Mouse (Mus musculus) spleen, adult 2 months (tissue): Measurements from ENCODE around the gene Cyfip2. TPM values are rescaled to one million over a fixed set of nuclear protein-coding genes. Genes with fewer than 3 reads are reported as not detected.

Experiments used
- DNase-seq, 2 experiments: peaks; one replicate each; pipeline versions ENCODE4 v3.0.0 to v3.0.0-alpha.2; 2012 to 2021; ENCODE audit warnings: low spot score in 2 of 2, low read depth in 1 of 2
- H3K27ac ChIP-seq: fragments of 200-500 bp; 2 replicates; pipeline ENCODE4 v1.5.1; 2012; ENCODE audit warnings: low read length, inconsistent platforms; ENCODE audit not compliant: insufficient read depth
- H3K27me3 ChIP-seq: fragments of 200-500 bp; 2 replicates; pipeline ENCODE4 v1.6.1; 2012; ENCODE audit warnings: mild to moderate bottlenecking, moderate library complexity, low read length, inconsistent platforms; ENCODE audit not compliant: control insufficient read depth, insufficient read depth
- H3K36me3 ChIP-seq: fragments of 200-500 bp; 2 replicates; pipeline ENCODE4 v1.6.1; 2012; ENCODE audit warnings: mild to moderate bottlenecking, low read length, inconsistent platforms; ENCODE audit not compliant: control insufficient read depth, insufficient read depth
- H3K4me1 ChIP-seq: fragments of 200-500 bp; 2 replicates; pipeline ENCODE4 v1.6.1; 2011; ENCODE audit warnings: inconsistent platforms; ENCODE audit not compliant: control insufficient read depth, insufficient read depth, insufficient read length
- H3K4me3 ChIP-seq: fragments of 200-500 bp; 2 replicates; pipeline ENCODE4 v1.5.1; 2011; ENCODE audit warnings: mild to moderate bottlenecking, inconsistent platforms; ENCODE audit not compliant: insufficient read depth, insufficient read length; ENCODE audit errors: extremely low read depth
- CTCF ChIP-seq: fragments of 200-500 bp; IDR thresholded peaks from 2 replicates; pipeline ENCODE4 v1.5.1; 2011; ENCODE audit warnings: mild to moderate bottlenecking, inconsistent platforms; ENCODE audit not compliant: insufficient read depth, insufficient read length, insufficient replicate concordance; ENCODE audit errors: extremely low read depth
- POLR2A ChIP-seq: fragments of 200-500 bp; IDR thresholded peaks from 2 replicates; pipeline ENCODE4 v1.6.1; 2011; ENCODE audit warnings: low read depth, low read length, inconsistent platforms
- WGBS: fragments of 180-500 bp; shearing (Covaris S2); methylation state at CpG from one replicate; pipeline ENCODE4 v1.1.7; 2018; 5-methylcytosine and 5-hydroxymethylcytosine counted together
- polyA plus RNA-seq: library from polyadenylated mRNA; depleted of rRNA; stranded (reverse); fragments of >200 nt; gene quantifications from 2 replicates; pipeline ENCODE4 v1.2.3, GENCODE M21; 2012

Cyfip2 gene
- polyA plus RNA-seq, 1 experiment: 41.4 TPM

DNA sequence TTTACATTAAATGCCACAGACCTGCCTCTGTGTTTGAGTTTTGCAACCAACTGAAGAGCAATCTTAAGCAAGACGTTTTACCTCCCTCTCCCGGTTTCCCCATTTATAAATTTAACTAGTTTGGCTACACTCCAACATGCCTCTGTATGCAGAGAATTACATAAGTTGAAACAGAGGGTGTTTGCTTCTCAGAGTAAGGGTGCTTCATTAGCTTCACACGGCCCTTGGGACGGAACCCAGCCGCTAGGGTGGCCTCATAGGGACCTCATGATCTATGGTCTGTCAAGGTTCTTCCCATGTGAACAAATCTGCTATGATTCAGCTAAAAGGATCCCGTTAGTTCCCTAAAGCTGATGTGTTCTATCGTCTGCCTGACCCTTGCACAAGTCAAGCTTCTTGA is 1.9 kb upstream of the Cyfip2 start:
- 26% methylated on average over 7 of the region's 7 CpGs for WGBS
- H3K27me3 ChIP-seq: no peaks in the 10 kb centered on the region
- TF ChIP-seq POLR2A (no peak), CTCF (no peak)

GRCm38 (mm10) chr11:46313851-46314250 is 1.2 kb upstream of the Cyfip2 start:
- Histone ChIP-seq H3K36me3 (no peaks in the 10 kb centered on the region), H3K4me3 (no peak overlapping the region), H3K27me3 (no peaks in the 10 kb centered on the region), H3K4me1 (peaks cover 20% of the 10 kb centered on the region; the same call in 1 of the 2 replicates), H3K27ac (no peak overlapping the region)
- DNase-seq: peak; percentile 60 to 83
- TF ChIP-seq POLR2A: no peak
- no peak for TF ChIP-seq CTCF
- WGBS: 10% methylated on average over 6 of the region's 6 CpGs

More for the DNA sequence above, 1.9 kb upstream of the Cyfip2 start:
- Histone ChIP-seq H3K4me1 (peaks cover 15% of the 10 kb centered on the region; the same call in 1 of the 2 replicates), H3K36me3 (no peaks in the 10 kb centered on the region), H3K27ac (no peak overlapping the region), H3K4me3 (no peak overlapping the region)
- DNase-seq: no peak

DNA sequence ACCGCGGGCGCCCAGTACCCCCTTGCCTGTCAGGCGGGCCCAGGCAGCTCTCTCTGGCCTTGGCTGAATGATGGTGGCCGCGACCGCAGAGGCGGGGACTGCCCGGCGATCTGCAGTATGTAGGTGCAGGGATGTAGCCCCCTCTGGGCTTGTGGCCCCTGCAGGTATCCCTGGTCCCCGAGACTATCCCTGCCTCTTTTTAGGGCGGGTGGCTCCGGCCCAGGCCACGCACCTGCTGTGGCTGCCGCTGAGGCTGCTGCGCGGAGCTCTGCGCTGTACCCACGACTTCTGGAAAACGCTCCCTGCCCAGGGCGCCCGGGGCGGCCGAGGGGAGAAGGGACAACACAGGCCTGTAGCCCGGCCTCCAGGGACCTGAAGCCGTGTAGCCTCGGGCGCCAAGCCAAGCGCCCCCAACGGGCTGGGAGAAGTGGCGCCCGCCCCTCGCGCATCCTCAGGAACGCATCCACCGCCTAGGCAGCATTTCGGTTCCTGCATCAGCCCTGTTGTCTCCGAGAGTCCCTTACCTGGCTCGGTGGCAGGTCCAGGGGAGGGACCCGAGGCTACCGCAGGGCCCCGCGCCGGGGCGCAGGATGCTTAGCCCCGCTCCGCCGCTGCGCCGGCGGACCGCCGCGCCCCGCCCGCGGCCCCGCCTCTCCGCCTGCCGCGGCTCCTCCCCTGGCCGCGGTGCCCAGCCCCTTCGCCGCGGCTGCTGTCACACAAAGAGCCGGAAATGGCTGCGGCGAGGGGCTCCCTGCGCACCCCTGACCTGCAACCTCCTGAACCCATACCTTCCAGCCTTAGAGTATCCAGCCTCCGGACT is 746 bp downstream of the Cyfip2 start:
- H3K4me1 ChIP-seq: peaks cover 33% of the 10 kb centered on the region; the same call in 1 of the 2 replicates
- TF ChIP-seq CTCF (no peak), POLR2A (peak; percentile 81)

GRCm38 (mm10) chr11:46311181-46311702 is 1.4 kb downstream of the Cyfip2 start:
- Histone ChIP-seq H3K36me3 (no peaks in the 10 kb centered on the region), H3K4me3 (peak overlapping the region; percentile 96), H3K27me3 (no peaks in the 10 kb centered on the region), H3K27ac (peak overlapping the region; percentile 94), H3K4me1 (peaks cover 37% of the 10 kb centered on the region; the same call in 1 of the 2 replicates)
- WGBS: 0% methylated on average over 14 of the region's 14 CpGs
- TF ChIP-seq CTCF: no peak
- TF ChIP-seq POLR2A: no peak
- DNase-seq: peak in 1 of 2 experiments; percentile 65

More for the DNA sequence above, 746 bp downstream of the Cyfip2 start:
- peak overlapping the region; percentile 96 for H3K4me3 ChIP-seq
- peak overlapping the region; percentile 94 for H3K27ac ChIP-seq
- DNase-seq: peak in 1 of 2 experiments; percentile 74
- no peaks in the 10 kb centered on the region for H3K36me3 ChIP-seq
- no peaks in the 10 kb centered on the region for H3K27me3 ChIP-seq
- WGBS: under 1% methylated on average over 59 of the region's 71 CpGs

GRCm38 (mm10) chr11:46310647-46311063 is 2.0 kb downstream of the Cyfip2 start:
- no peak for DNase-seq
- TF ChIP-seq CTCF: no peak
- no peak for TF ChIP-seq POLR2A
- 8% methylated on average over 5 of the region's 5 CpGs for WGBS
- Histone ChIP-seq H3K27ac (peak overlapping the region; percentile 94), H3K36me3 (no peaks in the 10 kb centered on the region), H3K4me1 (peaks cover 42% of the 10 kb centered on the region; the same call in 1 of the 2 replicates), H3K27me3 (no peaks in the 10 kb centered on the region), H3K4me3 (peak overlapping the region; percentile 96)

DNA sequence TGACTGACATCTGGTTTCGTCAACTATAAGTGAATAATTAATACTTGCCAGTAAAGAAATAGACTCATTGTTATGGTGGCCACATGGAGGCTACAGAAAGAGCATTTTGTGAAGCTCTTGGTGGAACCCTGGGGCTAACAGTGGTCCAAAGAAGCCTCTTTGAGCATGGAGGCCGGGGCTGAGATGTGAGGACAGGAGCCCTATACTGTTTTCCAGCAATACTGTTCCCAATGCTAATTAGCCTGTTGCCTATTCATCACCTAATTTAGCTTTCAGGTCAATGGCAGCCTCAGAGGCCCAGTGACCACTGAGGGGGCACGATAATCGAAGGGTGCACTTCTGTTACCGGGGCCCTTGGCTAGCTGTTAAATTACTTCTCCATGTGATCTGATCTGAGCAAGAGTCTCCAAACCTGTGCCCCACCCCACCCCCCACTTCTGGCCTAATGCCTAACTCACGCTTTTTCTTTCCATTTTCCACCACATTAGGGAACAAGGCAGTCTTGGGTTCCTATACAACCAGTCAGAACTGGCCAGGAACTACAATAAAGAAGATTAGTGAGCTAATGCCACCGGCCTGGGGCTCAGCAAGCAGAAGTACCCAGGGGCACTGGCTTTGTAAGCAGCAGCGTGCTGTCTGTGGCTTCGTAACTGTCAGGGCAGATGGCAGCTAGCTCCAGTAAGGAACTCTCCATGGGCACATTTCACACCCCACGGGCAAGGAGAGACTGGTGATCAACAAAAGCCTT is 2.7 kb downstream of the Cyfip2 start:
- DNase-seq: no peak
- Histone ChIP-seq H3K36me3 (no peaks in the 10 kb centered on the region), H3K4me1 (peaks cover 48% of the 10 kb centered on the region; the same call in 1 of the 2 replicates), H3K4me3 (peak overlapping the region; percentile 96), H3K27me3 (no peaks in the 10 kb centered on the region), H3K27ac (peak overlapping the region; percentile 94)
- WGBS: 18% methylated on average over 10 of the region's 10 CpGs
- TF ChIP-seq CTCF (no peak), POLR2A (no peak)
